Mouse (Mus musculus): Measurements from ENCODE around the gene Npnt. TPM values are rescaled to one million over a fixed set of nuclear protein-coding genes. Genes with fewer than 3 reads are reported as not detected.

Npnt gene
- total RNA-seq, 2 experiments from 2014 or later: 4.6 to 4.7 TPM

GRCm38 (mm10) chr3:132940181-132940990, 9.7 kb downstream of the Npnt start:
- intact Hi-C loops (cut with DNase I): no loop called here
- no peak for DNase-seq

DNA sequence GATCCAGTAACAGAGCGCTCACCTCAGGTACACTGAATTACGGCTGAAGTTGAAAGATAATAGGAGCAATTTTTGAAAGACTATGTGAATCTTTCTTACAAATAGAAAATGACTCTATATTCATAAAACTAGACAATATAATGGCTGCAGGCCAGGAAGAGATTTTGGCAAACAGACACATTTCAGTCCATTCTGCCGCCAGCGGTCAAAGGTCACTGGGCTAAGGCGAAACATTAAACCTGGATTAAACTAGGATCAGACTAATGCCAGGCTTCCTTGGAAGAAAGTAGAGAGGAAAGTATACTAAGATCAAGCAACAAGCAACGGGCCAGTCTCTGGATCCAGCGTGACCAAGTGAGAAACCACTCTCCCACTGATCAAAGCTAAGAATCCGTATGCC, 11.1 kb downstream of the Npnt start:
- intact Hi-C loops (cut with DNase I): no loop called here
- DNase-seq: no peak

DNA sequence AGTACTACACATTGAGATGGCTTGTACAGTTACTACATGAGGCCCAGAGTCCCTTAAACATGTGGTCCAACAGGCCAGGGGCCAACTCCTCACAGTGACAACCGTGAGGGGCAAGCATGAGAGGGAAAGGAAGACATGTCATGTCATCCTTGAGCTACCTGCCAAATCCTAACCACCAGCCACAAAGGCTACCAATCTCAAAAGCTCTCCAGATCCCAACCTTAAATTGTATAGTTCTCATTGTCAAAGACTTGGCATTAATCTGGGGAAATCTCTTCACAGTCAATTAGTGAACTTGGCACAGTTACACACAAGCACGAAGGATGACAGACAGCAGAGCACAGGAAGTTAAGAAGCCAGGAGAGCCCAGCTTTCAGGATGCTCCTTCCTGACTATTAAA, 15.4 kb downstream of the Npnt start:
- intact Hi-C loops (cut with DNase I): no loop called here
- no peak for DNase-seq

DNA sequence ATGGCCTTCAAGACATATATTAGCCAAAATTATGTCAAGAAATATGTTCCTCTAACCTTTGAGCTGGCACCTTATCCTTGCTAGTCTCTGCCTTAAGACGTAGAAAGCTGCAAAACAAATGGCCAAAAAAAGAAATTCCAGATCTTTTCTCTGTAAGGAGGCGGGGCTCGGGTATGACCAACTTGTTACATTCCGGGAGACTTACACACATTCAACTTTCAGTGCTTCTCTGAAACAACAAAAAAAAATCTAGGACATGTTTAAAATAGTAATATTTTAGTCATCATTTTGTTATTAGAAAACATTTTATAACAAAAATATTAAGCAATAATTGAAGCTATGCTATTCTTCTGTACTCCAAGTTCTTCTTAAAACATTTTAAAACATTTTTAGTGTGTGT, 18.6 kb downstream of the Npnt start:
- intact Hi-C loops (cut with DNase I): no loop called here

DNA sequence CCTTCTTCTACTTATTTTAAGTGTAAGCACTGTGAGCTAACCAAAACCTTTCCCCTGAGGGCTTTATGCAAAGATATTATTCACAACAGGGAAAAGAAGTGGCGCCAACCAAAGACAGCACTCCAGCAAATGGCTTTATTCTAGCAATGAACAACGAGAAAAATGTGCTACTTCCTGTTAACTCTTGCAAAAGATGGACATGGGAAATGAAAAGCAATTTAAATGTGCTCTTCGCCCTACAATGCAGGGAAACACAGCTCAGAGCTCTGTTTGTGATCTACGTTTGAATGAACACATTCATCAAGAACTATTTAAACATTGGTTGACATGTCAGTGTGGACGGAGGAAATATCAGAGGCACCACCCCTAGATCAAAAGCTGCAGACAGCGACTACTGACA, 20.2 kb downstream of the Npnt start:
- DNase-seq: no peak
- intact Hi-C loops (cut with DNase I): no loop called here

More for the DNA sequence above, 18.6 kb downstream of the Npnt start:
- DNase-seq: no peak

DNA sequence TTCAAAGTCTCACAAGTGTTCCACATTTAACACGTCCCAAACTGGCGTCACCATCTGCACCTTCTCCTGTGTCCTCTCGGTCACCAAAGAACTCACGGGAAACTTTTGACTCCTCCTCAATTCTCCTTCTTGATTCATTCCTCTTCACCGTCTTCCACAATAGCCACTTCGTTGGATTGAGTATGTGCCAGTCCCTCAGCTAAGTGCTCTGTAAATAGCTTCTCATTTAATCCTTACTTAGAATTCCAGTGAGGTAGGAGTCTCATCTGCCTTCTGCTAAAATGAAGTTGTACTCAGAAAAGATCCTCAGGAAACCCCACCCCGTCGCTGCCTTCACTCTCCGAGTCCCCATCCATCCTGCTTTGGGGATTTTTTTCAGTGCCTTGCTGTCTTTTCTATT, 21.9 kb downstream of the Npnt start:
- intact Hi-C loops (cut with DNase I): no loop called here
- no peak for DNase-seq

- intact Hi-C loops (cut with DNase I): no loop called here
- DNase-seq: no peak
Measured at GRCm38 (mm10) chr3:132919798-132920197, 30.3 kb downstream of the Npnt start.

- intact Hi-C loops (cut with DNase I): no loop called here
- DNase-seq: no peak
Measured at GRCm38 (mm10) chr3:132919240-132919639, 30.9 kb downstream of the Npnt start.

- intact Hi-C loops (cut with DNase I): no loop called here
- DNase-seq: no peak
Measured at GRCm38 (mm10) chr3:132917356-132918090, 32.6 kb downstream of the Npnt start.

DNA sequence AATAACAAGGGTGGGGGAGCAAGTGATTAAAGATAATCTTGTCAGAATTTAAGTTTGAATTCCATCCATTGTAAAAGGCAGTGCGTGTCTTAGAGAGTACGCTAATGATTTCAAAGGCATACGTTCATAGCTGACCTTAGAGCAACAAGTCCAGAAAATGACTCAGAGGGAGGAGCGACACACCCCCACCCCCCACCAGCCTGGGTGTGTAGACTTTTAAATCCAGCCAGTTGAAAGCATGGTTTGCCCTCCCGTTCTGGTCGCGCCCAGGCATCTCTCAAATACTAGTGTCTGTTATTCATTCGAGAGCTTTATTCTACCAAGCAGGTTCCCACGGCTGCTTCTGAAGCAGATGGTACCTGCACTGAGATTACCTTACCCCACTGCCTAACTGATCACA, 34.4 kb downstream of the Npnt start:
- DNase-seq: no peak
- intact Hi-C loops (cut with DNase I): no loop called here

- DNase-seq: no peak
- intact Hi-C loops (cut with DNase I): no loop called here
Measured at GRCm38 (mm10) chr3:132912420-132912819, 37.7 kb downstream of the Npnt start.

DNA sequence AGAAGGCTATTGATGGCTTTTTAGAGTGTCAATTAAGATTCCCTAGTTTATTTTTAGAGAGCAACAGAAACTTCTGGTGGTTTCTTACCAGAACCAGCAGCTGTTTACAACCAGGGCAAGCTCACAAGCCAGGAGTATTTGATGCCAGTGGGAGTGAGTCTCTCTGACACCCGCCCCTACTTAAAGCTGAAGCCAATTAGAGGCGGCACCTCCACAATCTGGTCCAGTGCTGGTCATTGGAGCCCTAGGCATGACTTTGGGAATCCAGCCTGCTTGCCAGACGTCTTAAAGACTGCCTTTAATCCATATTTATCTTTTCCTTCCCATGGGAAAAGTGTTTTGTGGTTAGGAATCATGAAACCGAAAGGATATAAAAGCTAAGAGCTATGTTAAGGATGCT, 38.4 kb downstream of the Npnt start:
- peak; percentile 5 to 34 for DNase-seq
- intact Hi-C loops (cut with DNase I): no loop called here

DNA sequence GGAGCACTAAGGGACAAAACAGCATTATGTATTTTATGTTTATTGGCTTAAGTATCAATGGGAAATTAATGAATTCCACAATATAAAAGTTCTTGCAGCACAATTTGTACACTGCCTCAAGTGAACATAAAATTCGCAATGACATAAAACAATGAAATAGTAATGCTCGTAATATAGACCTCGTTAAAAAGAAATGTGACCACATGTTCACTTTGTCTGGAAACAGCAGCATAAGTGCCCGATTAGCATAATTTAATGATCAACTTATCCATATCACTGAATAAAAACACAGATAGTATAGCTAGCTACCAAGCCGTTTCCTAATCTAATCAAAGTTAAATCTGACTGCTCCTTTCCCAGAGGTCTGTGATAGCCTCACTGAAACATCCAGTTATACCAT, 39.4 kb downstream of the Npnt start:
- intact Hi-C loops (cut with DNase I): no loop called here
- no peak for DNase-seq

GRCm38 (mm10) chr3:132909736-132910135, 40.4 kb downstream of the Npnt start:
- intact Hi-C loops (cut with DNase I): no loop called here
- no peak for DNase-seq

DNA sequence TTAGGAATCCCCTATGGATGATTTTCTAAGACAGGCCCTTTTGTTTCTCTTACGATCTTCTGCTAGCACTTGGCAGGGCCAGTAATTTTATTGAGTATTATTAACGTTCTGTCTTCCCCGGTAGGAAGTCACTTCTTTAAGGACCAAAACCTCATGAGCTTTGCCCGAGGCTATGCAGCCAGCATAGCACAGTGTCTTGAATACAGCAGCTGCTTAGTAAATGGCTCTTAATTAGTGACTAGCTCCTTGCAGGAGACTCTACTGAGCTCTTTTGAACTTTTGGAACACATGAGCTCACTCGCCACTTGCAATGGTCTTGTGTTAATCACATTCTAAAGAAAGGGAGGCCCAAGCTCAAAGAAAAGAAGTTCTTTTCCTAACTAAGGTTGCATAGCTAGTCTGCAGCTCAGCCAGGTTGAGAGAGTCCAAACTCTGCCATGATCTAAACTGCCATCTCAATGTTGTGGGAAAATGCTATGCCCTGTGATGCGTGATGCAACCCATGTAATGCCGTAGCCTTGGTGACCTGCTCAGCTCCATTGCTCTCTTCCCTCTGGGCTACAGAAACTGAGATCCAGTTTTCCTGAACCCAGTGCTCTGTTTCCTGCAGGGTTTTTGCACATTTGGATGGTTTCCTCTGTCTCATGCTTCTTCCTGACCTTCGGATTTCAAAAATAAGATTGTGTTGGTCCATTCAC, 42.4 kb downstream of the Npnt start:
- DNase-seq: no peak

GRCm38 (mm10) chr3:132905224-132905930, 44.7 kb downstream of the Npnt start:
- no peak for DNase-seq
- intact Hi-C loops (cut with DNase I): no loop called here

More for the DNA sequence above, 42.4 kb downstream of the Npnt start:
- intact Hi-C loops (cut with DNase I): no loop called here

GRCm38 (mm10) chr3:132903386-132903785, 46.7 kb downstream of the Npnt start:
- DNase-seq: no peak
- intact Hi-C loops (cut with DNase I): no loop called here

DNA sequence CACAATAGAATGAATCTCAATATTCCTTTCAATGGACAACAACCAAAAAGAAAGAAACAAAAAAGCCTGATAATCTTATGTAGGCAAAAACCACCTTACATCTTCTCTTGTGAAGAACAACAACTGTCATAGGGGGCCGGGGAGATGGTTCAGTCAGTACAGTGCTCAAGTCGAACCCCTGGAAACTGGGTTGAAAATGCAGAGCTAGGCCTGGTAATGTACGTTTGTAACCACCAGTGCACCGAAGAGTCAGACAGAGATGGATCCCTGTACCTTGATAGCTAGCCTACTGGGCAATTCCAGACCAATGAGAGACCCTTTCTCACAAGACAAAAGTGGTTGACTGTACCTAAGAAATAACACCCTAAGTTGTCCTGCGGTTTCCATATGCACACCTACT, 47.2 kb downstream of the Npnt start:
- intact Hi-C loops (cut with DNase I): no loop called here
- DNase-seq: no peak

DNA sequence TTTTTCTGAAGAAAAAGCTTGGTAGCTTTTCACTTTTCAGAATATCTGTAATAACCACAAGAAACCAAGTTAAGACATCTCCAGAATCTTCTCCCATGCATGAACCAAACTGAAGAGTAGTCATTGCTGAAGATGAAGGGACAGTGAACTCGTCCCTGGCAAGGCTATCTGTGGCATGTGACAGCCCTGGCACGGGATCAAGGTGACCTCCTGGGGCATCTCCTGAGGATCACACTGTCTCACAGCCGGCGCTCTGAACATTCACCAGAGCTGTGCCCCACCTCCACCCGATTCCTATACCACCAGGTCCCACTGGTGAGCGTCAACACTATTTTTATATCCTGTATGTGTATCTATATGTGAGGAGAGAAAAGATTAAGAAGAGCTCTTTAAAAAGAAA, 47.9 kb downstream of the Npnt start:
- intact Hi-C loops (cut with DNase I): no loop called here
- no peak for DNase-seq

- no peak for DNase-seq
- intact Hi-C loops (cut with DNase I): no loop called here
Measured at GRCm38 (mm10) chr3:132897891-132898290, 52.2 kb downstream of the Npnt start.

DNA sequence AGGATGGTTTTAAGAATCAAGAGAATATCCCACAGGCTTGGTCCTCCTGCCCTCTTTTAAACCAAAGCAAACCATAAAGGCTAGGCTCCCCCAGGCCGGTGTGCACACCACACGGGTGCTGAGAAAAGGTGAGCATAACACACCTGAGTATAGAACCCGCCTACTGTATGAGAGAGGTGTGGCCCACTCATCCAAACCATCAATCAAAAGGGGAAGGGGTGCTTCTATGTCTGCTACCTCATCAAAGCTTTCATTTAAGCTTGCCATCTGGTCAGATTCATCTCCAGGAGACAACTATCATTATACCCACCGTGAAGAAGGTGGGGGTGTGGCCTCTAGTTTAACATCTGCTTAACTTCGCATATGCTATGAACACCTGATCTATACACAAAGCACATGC, 52.7 kb downstream of the Npnt start:
- intact Hi-C loops (cut with DNase I): no loop called here
- DNase-seq: no peak
